Mouse (Mus musculus): ENCODE data around the gene Cdh13. TPM values are rescaled to one million over a fixed set of nuclear protein-coding genes. Genes with fewer than 3 reads are reported as not detected.

Gene Cdh13
- total RNA-seq, 2 experiments from 2014 or later = 165 to 166 TPM

DNA sequence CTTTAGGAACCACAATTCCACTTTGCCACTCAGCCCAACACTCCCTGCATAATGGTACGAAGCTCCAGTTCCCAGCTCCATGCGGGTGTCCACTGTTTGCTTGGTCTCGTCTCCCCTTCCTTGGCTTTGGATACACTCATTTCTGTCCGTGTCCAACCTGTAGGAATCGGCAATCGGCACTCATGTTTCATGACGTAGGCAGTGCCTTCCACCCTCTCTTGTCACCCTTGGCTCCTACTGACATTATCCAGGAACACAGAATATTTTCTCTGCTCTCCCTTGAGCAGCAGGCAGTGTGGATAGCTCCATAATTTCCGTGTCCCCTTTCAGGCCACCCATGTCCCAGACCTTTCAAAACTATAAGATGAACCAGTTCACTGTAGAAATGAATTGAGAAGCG is 97.2 kb downstream of the Cdh13 start:
- no peak for DNase-seq

- no peak for DNase-seq
These were observed 98.1 kb downstream of the Cdh13 start for GRCm38 (mm10) chr8:118381641-118382040.

GRCm38 (mm10) chr8:118384314-118384713 is 100.8 kb downstream of the Cdh13 start:
- DNase-seq = no peak

- no peak for DNase-seq
These were observed 105.9 kb downstream of the Cdh13 start for GRCm38 (mm10) chr8:118389456-118389855.

DNA sequence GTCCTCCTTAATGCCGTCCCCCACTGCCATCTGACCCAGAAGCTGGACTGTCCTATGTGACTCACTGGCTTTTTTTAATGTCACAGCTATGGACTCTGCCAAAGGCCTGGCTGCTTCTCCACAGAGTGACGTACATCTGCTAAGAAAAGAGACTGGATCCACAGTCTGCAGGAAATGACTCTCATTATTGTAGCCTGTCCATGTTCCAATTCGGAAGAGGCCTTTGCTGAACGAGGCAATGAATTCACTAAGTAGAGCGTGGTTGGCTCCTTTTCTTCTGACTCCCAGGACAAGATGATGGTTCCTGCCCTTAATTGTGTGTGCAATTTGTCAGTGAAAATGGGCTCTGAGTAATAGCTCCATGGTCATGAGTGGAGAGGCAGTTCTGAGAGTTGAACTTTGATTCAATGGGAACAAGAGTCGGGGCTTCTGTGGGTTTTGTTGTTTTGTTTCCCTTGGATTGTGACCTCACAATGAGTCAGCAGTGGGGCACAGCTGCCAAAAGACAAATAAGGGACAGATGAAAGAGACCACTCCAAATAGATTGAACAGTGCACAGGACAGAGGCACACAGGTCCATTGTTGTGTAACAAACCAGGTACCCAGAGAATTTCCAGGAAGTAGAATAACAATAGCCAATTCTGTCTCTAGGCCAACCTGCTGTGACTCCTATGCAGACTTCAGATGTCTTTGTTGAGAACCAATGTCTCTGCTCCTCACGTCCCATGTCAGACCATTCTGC is 110.5 kb downstream of the Cdh13 start:
- DNase-seq = peak; percentile 23

DNA sequence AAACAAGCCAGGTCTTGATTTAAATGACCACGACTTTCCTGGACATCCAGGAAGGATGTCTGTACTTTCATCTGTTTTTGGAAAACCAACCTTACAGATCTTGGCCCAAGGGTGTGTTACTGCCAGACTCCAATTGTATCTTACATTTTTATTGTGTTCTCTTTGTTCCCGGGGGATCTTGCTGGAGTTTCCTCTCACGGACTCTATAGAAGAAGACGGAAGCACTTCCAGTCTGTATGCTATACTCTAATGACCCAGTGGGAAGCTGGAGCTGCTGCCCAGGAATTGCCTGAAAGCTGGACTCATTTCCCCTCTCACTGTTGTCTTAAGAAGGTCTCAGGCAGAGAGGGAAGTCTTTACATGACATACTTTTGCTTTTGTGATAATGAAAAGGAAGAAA is 111.6 kb downstream of the Cdh13 start:
- DNase-seq = no peak

DNA sequence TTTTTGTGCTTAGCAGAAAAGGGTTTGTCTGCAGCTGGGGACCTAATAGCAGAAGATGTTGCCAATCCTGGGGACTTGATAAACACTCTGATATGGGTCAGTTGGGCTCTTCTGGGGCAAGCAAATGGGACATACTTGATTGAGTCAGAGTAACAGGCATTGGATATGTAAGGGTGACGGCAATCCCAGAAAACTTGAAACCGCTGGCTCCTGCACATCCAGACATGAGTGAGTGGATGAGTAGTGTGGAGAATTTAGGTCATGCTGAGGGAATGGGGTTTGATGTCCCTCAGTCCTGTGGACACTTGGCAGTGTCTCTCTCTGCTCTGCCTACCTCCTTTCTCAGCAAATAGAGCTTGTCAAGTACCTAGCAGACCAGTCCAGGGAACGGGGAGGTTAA is 121.3 kb downstream of the Cdh13 start:
- DNase-seq = no peak

DNA sequence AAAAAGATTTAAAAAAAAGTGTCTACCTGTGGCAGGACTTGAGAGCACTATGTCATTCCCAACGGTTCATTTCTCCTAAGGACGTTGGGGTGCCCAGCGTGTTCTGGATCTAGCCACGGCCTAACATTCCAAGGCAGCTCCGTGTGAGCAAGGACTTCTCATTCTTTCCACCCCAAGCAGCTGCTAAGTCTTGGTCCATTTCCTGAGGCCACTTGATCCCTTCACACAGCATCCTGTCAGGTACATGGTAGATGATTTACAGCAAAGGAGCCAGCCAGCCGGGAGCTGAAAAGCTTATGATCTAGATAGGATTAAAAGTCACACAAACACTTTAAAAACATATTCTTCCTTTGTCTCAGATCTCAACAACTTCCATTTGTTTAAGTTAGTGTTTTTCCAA is 123.8 kb downstream of the Cdh13 start:
- no peak for DNase-seq

GRCm38 (mm10) chr8:118409396-118409795 is 125.9 kb downstream of the Cdh13 start:
- no peak for DNase-seq

- DNase-seq = no peak
These were observed 126.9 kb downstream of the Cdh13 start for GRCm38 (mm10) chr8:118410341-118410970.

DNA sequence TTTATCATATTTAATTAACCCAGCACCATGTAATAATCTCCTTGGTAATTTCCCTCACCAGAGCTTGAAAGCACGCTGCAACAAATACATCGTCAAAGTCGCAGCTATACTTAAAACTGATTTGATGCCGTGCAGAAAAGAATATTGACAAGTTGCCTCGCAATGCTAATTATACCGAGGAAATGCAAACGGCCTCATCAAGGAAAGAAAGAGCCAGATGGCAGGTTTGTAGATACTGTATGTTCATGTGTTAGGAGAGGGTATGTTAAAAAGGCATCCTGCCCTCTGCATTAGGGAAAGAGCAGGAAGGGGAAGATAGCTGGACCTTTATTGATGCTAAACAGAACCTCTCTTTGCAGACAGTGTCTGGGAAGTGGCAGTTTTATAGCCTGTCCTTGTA is 132.1 kb downstream of the Cdh13 start:
- no peak for DNase-seq

DNA sequence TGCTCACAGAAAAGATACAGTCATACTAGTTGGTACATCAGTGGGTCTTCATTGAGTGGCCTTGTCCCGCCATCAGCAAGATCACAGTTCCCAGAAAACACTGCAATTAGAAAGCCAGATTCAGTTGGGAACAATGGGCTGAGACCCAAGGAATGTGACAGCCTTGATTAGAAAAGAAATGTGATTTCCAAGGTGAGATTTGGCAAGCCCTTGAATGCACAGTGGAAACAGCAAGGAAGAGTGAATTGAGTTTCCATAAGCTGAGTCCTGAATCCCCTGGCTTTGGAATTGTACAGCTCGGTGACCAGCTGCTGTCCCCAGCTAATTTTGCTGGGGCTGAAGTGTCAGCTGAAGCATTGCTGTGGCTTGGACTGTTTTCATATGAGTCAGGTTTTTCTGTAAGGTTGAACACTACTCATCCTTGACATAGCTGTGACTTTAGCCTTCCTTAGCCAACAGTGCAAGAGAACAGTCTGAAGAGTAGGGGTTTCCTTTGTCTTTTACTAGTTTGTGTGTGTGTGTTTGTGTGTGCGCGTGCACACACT is 133.3 kb downstream of the Cdh13 start:
- no peak for DNase-seq

DNA sequence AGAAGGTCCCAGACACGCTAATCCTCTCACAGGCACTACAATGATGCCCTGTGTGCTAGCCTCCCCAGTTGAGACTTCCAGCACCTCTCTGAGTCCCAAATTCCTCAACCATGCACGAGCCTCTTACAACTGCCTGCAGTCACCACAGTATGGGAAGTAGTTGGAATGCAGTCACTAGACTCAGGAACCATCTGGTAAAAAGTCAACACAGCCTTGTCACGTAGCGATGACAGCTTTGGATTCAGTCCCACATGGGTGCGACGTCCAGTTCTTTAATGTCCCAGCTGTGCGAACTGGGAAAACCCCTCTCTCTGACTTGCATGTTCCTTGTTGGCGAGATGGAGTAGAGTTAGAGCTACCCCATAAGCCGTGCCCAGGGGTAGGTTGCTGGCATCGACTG is 139.1 kb downstream of the Cdh13 start:
- DNase-seq = no peak

DNA sequence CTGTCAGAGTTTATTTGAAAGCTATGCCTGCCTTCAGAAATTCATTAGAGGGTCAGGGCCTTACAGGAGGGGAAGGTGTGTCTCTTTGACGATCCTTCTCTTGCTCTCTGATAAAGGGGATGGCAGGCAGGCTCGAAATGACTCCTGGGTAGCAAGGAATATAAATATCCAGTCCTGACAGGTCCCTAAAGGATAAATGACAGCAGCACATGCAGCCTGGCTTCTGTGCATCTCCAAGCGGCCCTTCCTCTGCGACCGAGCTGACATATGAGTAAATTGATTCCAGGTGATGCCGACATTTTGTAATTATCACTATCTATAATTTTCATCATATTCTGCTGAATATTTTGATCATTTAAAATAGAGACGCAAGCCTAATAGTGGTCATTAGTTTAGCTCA is 145.4 kb downstream of the Cdh13 start:
- no peak for DNase-seq

DNA sequence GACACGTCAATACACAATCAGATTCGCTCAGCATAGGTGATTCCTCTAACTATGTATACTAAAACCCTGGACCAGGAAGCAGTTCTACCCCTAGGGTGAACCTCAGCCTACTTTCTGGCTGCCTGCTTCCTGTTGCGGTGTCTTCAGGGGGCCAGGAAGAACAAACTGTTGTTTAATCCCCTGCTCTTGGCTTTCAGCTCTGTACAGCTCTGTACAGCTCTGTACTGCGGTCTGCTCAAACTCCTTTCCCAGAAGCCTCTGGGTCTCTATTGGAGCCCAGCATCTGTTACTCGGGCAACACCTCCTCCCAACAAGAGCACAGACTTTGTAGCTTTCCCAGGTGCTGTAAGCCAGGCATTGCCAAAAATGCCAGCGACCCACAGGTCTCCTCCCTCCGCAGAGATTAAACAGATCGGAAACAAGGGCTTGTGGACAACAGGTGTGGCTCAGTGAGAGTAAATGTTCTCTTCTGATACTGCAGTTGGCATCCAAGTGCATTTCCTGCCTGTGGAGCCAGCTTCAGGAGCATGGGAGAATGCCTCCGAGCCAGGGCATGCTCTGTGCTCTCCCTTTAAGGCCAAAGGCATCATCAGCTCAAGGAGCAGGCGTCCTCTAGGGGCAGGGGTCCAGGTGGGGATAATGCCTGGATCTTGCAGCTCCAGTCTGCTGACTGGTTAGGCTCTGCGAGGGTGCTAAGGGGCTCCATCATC is 148.4 kb downstream of the Cdh13 start:
- no peak for DNase-seq

- DNase-seq = no peak
These were observed 150.1 kb downstream of the Cdh13 start for GRCm38 (mm10) chr8:118433553-118434180.

DNA sequence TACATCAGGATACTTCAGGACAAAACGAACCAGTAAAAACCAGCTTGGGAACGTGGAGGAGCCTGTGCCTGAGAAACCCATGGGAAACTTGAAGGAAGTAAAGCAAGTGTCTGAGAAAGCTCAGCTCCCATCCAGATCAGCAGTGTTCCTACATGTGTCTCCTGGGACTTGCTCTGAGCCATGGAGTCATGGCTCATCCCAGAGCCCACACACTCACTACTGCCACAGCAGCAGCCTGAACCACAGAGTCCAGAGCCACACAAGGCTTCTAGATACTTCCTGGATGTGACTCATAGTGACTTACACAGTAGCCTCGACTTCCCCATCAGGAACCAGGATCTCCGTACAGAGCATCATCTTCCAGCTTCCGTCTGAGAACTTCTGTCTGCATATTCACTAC is 153.2 kb downstream of the Cdh13 start:
- no peak for DNase-seq

- no peak for DNase-seq
These were observed 153.6 kb downstream of the Cdh13 start for GRCm38 (mm10) chr8:118437152-118437551.

DNA sequence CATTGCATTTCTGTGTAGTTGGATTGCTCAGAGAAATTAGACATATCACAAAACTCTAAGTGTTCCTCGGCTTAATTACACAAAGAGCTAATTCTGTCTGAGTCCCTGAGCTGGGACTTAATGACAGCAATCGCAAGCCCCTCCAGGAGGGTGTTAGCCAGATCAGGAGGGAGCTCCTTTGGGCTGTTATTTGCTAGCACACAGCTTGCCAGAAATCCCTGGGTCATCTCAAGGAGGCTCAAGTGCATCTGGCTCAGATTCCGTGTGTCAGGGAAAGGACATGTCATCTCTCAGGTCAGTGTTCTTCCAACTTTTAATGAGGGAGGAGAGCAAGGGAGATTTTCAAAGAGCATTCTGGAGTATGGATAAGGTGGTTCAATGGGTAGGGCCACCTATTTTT is 154.3 kb downstream of the Cdh13 start:
- DNase-seq = no peak

- DNase-seq = no peak
These were observed 156.3 kb downstream of the Cdh13 start for GRCm38 (mm10) chr8:118439857-118440256.

GRCm38 (mm10) chr8:118443361-118443760 is 159.8 kb downstream of the Cdh13 start:
- peak; percentile 19 for DNase-seq

DNA sequence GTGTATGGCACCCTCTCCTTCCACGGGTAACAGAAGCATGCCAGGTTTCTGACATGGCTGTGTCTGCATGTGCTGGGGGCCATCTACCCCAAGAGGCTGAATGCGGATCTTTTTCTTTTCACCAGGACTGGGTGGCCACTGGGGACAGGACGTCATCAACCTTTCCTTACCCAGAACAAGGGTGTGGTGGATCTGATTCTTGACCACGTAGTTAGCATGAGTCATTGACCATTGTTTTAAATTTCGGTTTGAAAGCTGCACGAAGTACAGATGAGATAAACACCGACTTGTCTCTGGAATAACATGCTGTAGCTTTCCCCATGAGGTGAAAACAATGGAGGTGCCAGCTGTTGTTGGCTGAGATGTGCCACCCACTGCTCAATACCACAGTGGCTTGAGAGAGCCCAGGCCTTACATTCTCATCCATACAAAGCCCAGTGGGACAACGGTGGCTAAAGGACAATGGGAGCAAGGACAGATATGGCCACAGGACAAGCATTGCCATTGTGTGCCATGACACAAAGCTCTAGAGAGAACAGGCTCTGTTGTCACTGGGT is 161.2 kb downstream of the Cdh13 start:
- DNase-seq = no peak

All from gastrocnemius, postnatal 10 days (tissue).